Mouse (Mus musculus) bone marrow, adult 2 months (tissue): ENCODE results near the gene Zfyve1. TPM values are rescaled to one million over a fixed set of nuclear protein-coding genes. Genes with fewer than 3 reads are reported as not detected.

Experiments used
- H3K27ac ChIP-seq: fragments of 200-500 bp; 2 replicates; pipeline ENCODE4 v1.5.1; 2012; ENCODE audit warnings: low read depth, mild to moderate bottlenecking, control low read depth, inconsistent platforms, low read length; ENCODE audit not compliant: control insufficient read depth, poor library complexity, insufficient read depth
- H3K4me1 ChIP-seq: fragments of 200-500 bp; 2 replicates; pipeline ENCODE4 v1.6.1; 2011; ENCODE audit warnings: low read length; ENCODE audit not compliant: control insufficient read depth, insufficient read depth
- H3K4me3 ChIP-seq: fragments of 200-500 bp; replicated peaks from 2 replicates; pipeline ENCODE3; 2011; ENCODE audit warnings: mild to moderate bottlenecking, low read depth, low read length, control low read depth; ENCODE audit not compliant: control insufficient read depth
- CTCF ChIP-seq: fragments of 200-500 bp; IDR thresholded peaks from 2 replicates; pipeline ENCODE4 v1.5.1; 2011; ENCODE audit warnings: low read length, control low read depth; ENCODE audit not compliant: control insufficient read depth, insufficient read depth
- POLR2A ChIP-seq: fragments of 200-500 bp; IDR thresholded peaks from 2 replicates; pipeline ENCODE4 v1.6.1; 2011; ENCODE audit warnings: low read depth, mild to moderate bottlenecking, control low read depth, low read length, borderline replicate concordance; ENCODE audit not compliant: control insufficient read depth
- WGBS: fragments of 180-500 bp; shearing (Covaris S2); methylation state at CpG from one replicate; pipeline ENCODE4 v1.1.7; 2018; 5-methylcytosine and 5-hydroxymethylcytosine counted together
- polyA plus RNA-seq: library from polyadenylated mRNA; stranded (reverse); fragments of >200 nt; gene quantifications from 2 replicates; pipeline ENCODE4 v1.2.4, GENCODE M21; 2011; ENCODE audit warnings: low replicate concordance; ENCODE audit not compliant: missing spikeins, insufficient read depth, insufficient read length

Zfyve1 gene
- polyA plus RNA-seq, 1 experiment: 17.5 TPM

- Histone ChIP-seq H3K4me1 (no peaks in the 10 kb centered on the region), H3K27ac (no peak overlapping the region), H3K4me3 (no peak overlapping the region)
- 89% methylated on average over 7 of the region's 7 CpGs for WGBS
- no peak for TF ChIP-seq CTCF
- TF ChIP-seq POLR2A: no peak
Observed at GRCm38 (mm10) chr12:83543997-83544396, 53.0 kb downstream of the Zfyve1 start.

GRCm38 (mm10) chr12:83536039-83536438, 61.0 kb downstream of the Zfyve1 start:
- TF ChIP-seq CTCF (no peak), POLR2A (no peak)
- no peaks in the 10 kb centered on the region; the same call in 1 of the 2 replicates for H3K4me1 ChIP-seq
- H3K27ac ChIP-seq: no peak overlapping the region
- 81% methylated on average over 9 of the region's 9 CpGs for WGBS
- H3K4me3 ChIP-seq: no peak overlapping the region

- WGBS: 88% methylated on average over 11 of the region's 11 CpGs
- H3K4me1 ChIP-seq: no peaks in the 10 kb centered on the region; the same call in 1 of the 2 replicates
- no peak overlapping the region for H3K27ac ChIP-seq
- H3K4me3 ChIP-seq: no peak overlapping the region
- no peak for TF ChIP-seq POLR2A
Observed at GRCm38 (mm10) chr12:83535428-83535827, 61.6 kb downstream of the Zfyve1 start.

GRCm38 (mm10) chr12:83534190-83534589, 62.8 kb downstream of the Zfyve1 start:
- H3K27ac ChIP-seq: no peak overlapping the region
- H3K4me3 ChIP-seq: no peak overlapping the region
- no peaks in the 10 kb centered on the region; the same call in 1 of the 2 replicates for H3K4me1 ChIP-seq
- no peak for TF ChIP-seq CTCF
- no peak for TF ChIP-seq POLR2A
- 73% methylated on average over 3 of the region's 3 CpGs for WGBS

- Histone ChIP-seq H3K27ac (no peak overlapping the region), H3K4me3 (no peak overlapping the region), H3K4me1 (no peaks in the 10 kb centered on the region)
- TF ChIP-seq CTCF: no peak
- TF ChIP-seq POLR2A: no peak
- 78% methylated on average over 3 of the region's 3 CpGs for WGBS
Observed at GRCm38 (mm10) chr12:83532966-83533365, 64.1 kb downstream of the Zfyve1 start.

- H3K4me3 ChIP-seq: no peak overlapping the region
- H3K4me1 ChIP-seq: peaks cover 2% of the 10 kb centered on the region; the same call in 1 of the 2 replicates
- 89% methylated on average over 6 of the region's 6 CpGs for WGBS
- H3K27ac ChIP-seq: no peak overlapping the region
- TF ChIP-seq CTCF (no peak), POLR2A (no peak)
Observed at GRCm38 (mm10) chr12:83531992-83532391, 65.0 kb downstream of the Zfyve1 start.

GRCm38 (mm10) chr12:83528665-83529064, 68.4 kb downstream of the Zfyve1 start:
- 81% methylated on average over 5 of the region's 5 CpGs for WGBS
- TF ChIP-seq POLR2A: no peak
- no peak for TF ChIP-seq CTCF
- no peak overlapping the region for H3K27ac ChIP-seq
- peaks cover 2% of the 10 kb centered on the region; the same call in 1 of the 2 replicates for H3K4me1 ChIP-seq
- no peak overlapping the region for H3K4me3 ChIP-seq

GRCm38 (mm10) chr12:83527816-83528215, 69.2 kb downstream of the Zfyve1 start:
- no peak for TF ChIP-seq CTCF
- TF ChIP-seq POLR2A: no peak
- Histone ChIP-seq H3K27ac (no peak overlapping the region), H3K4me1 (peaks cover 2% of the 10 kb centered on the region; the same call in 1 of the 2 replicates), H3K4me3 (no peak overlapping the region)
- 90% methylated on average over 6 of the region's 6 CpGs for WGBS

GRCm38 (mm10) chr12:83525822-83526544, 71.0 kb downstream of the Zfyve1 start:
- Histone ChIP-seq H3K27ac (no peak overlapping the region), H3K4me3 (no peak overlapping the region), H3K4me1 (peaks cover 2% of the 10 kb centered on the region; the same call in 1 of the 2 replicates)
- TF ChIP-seq CTCF (no peak), POLR2A (no peak)
- WGBS: 86% methylated on average over 18 of the region's 18 CpGs
